Mouse (Mus musculus) bone marrow macrophage, adult 2 months (primary cell): ENCODE data around the gene Nfat5. TPM values are rescaled to one million over a fixed set of nuclear protein-coding genes. Genes with fewer than 3 reads are reported as not detected.
A peak's percentile ranks its signal among the peaks of the same experiment; 100 is the strongest.

Experiments
- H3K27ac ChIP-seq: 2 replicates; pipeline ENCODE4 v1.5.1; 2012; ENCODE audit warnings: low read depth, low read length; ENCODE audit not compliant: insufficient read depth
- H3K4me1 ChIP-seq: 2 replicates; pipeline ENCODE4 v1.6.1; 2012; ENCODE audit warnings: low read length; ENCODE audit not compliant: control insufficient read depth, insufficient read depth
- H3K4me3 ChIP-seq: 2 replicates; pipeline ENCODE4 v1.5.1; 2012; ENCODE audit warnings: mild to moderate bottlenecking, low read length, moderate library complexity; ENCODE audit not compliant: insufficient read depth
- CTCF ChIP-seq: IDR thresholded peaks from 2 replicates; pipeline ENCODE4 v1.5.1; 2012; ENCODE audit warnings: low read depth, mild to moderate bottlenecking, low read length, moderate library complexity
- POLR2A ChIP-seq: IDR thresholded peaks from 2 replicates; pipeline ENCODE4 v1.6.1; 2012; ENCODE audit warnings: mild to moderate bottlenecking, low read depth, low read length, borderline replicate concordance
- polyA plus RNA-seq: library from polyadenylated mRNA; stranded (reverse); fragments of >200 nt; gene quantifications from 2 replicates; pipeline ENCODE4 v1.2.4, GENCODE M21; 2012; ENCODE audit not compliant: missing spikeins, insufficient read depth, insufficient read length

Nfat5 gene
- polyA plus RNA-seq = 45.9 and 54.7 TPM in 2 replicates

GRCm38 (mm10) chr8:107292928-107293601 lies at the start of gene Nfat5:
Gene Nfat5, plus strand, starts transcription at chr8:107293470.
- TF ChIP-seq POLR2A = 0 out of 2 replicates have a peak, but pooled peaks have one; percentile 44
- no peak for TF ChIP-seq CTCF
- Histone ChIP-seq H3K4me3 (peak within 1 kb of the TSS; percentile 78), H3K27ac (peak within 1 kb of the TSS; percentile 90), H3K4me1 (peaks cover 37% of the 10 kb centered on the region)

GRCm38 (mm10) chr8:107244218-107244617 lies 49.1 kb upstream of the Nfat5 start:
- no peak overlapping the region for H3K4me3 ChIP-seq
- no peak for TF ChIP-seq CTCF
- no peaks in the 10 kb centered on the region for H3K4me1 ChIP-seq
- H3K27ac ChIP-seq = no peak overlapping the region

GRCm38 (mm10) chr8:107248456-107248855 lies 44.8 kb upstream of the Nfat5 start:
- TF ChIP-seq POLR2A (no peak), CTCF (no peak)
- H3K27ac ChIP-seq = no peak overlapping the region
- H3K4me3 ChIP-seq = no peak overlapping the region
- peaks cover 5% of the 10 kb centered on the region for H3K4me1 ChIP-seq

GRCm38 (mm10) chr8:107251481-107252104 lies 41.7 kb upstream of the Nfat5 start:
- Histone ChIP-seq H3K4me1 (peaks cover 16% of the 10 kb centered on the region), H3K4me3 (no peak overlapping the region), H3K27ac (no peak overlapping the region)
- no peak for TF ChIP-seq POLR2A
- no peak for TF ChIP-seq CTCF

- no peak overlapping the region for H3K4me3 ChIP-seq
- no peak for TF ChIP-seq POLR2A
- TF ChIP-seq CTCF = no peak
- H3K27ac ChIP-seq = no peak overlapping the region
- peaks cover 16% of the 10 kb centered on the region for H3K4me1 ChIP-seq
Measured at GRCm38 (mm10) chr8:107253121-107253520, 40.1 kb upstream of the Nfat5 start.

GRCm38 (mm10) chr8:107254403-107254802 lies 38.9 kb upstream of the Nfat5 start:
- Histone ChIP-seq H3K27ac (no peak overlapping the region), H3K4me3 (no peak overlapping the region), H3K4me1 (peaks cover 16% of the 10 kb centered on the region)
- TF ChIP-seq CTCF = no peak
- no peak for TF ChIP-seq POLR2A

- no peak overlapping the region for H3K4me3 ChIP-seq
- 0 out of 2 replicates have a peak overlapping the region, but pooled peaks have one; percentile 6 for H3K27ac ChIP-seq
- H3K4me1 ChIP-seq = peaks cover 16% of the 10 kb centered on the region
- TF ChIP-seq POLR2A (no peak), CTCF (no peak)
Measured at GRCm38 (mm10) chr8:107254951-107255457, 38.3 kb upstream of the Nfat5 start.

GRCm38 (mm10) chr8:107257223-107257622 lies 36.0 kb upstream of the Nfat5 start:
- Histone ChIP-seq H3K27ac (no peak overlapping the region), H3K4me3 (no peak overlapping the region), H3K4me1 (peaks cover 13% of the 10 kb centered on the region)
- TF ChIP-seq CTCF (no peak), POLR2A (no peak)

- no peak overlapping the region for H3K4me3 ChIP-seq
- peaks cover 4% of the 10 kb centered on the region for H3K4me1 ChIP-seq
- H3K27ac ChIP-seq = no peak overlapping the region
- TF ChIP-seq CTCF = no peak
- TF ChIP-seq POLR2A = no peak
Measured at GRCm38 (mm10) chr8:107260120-107260519, 33.1 kb upstream of the Nfat5 start.

GRCm38 (mm10) chr8:107261172-107261571 lies 32.1 kb upstream of the Nfat5 start:
- Histone ChIP-seq H3K4me3 (no peak overlapping the region), H3K27ac (no peak overlapping the region), H3K4me1 (0 out of 2 replicates have a peak, but pooled peaks cover 2% of the 10 kb centered on the region)
- TF ChIP-seq POLR2A = no peak
- no peak for TF ChIP-seq CTCF
